Mouse (Mus musculus): ENCODE data around the gene C730034F03Rik. TPM values are rescaled to one million over a fixed set of nuclear protein-coding genes. Genes with fewer than 3 reads are reported as not detected.
"Not testable (repeated sequence)": the region's sequence is repeated elsewhere in the genome, so short reads cannot be mapped to it uniquely, and the experiment has no call there.

The C730034F03Rik gene
- polyA plus RNA-seq, 1 experiment from 2014 or later: 2.7 TPM

- H3K27me3 ChIP-seq (ENCODE audit: insufficient read depth, poor library complexity, severe bottlenecking): no peaks in the 10 kb centered on the region
- peaks cover 86% of the 10 kb centered on the region for H3K36me3 ChIP-seq
- no peak overlapping the region for H3K4me3 ChIP-seq
- WGBS: 88% methylated on average over 9 of the region's 9 CpGs
- H3K27ac ChIP-seq: no peak overlapping the region
- peaks cover 39% of the 10 kb centered on the region for H3K4me1 ChIP-seq
- no peak for DNase-seq (ENCODE audit: low spot score)
- H3K9me3 ChIP-seq: no peaks in the 10 kb centered on the region
Measured at GRCm38 (mm10) chr15:89421938-89422337, 7.5 kb upstream of the C730034F03Rik start.

GRCm38 (mm10) chr15:89424621-89425020, 4.8 kb upstream of the C730034F03Rik start:
- Histone ChIP-seq H3K9me3 (no peaks in the 10 kb centered on the region), H3K27me3 (ENCODE audit: insufficient read depth, poor library complexity, severe bottlenecking) (no peaks in the 10 kb centered on the region), H3K27ac (peak overlapping the region; percentile 94), H3K4me3 (peak overlapping the region; percentile 63), H3K4me1 (peaks cover 50% of the 10 kb centered on the region), H3K36me3 (peaks cover 72% of the 10 kb centered on the region)
- DNase-seq (ENCODE audit: low spot score): no peak
- 79% methylated on average over 8 of the region's 8 CpGs for WGBS

DNA sequence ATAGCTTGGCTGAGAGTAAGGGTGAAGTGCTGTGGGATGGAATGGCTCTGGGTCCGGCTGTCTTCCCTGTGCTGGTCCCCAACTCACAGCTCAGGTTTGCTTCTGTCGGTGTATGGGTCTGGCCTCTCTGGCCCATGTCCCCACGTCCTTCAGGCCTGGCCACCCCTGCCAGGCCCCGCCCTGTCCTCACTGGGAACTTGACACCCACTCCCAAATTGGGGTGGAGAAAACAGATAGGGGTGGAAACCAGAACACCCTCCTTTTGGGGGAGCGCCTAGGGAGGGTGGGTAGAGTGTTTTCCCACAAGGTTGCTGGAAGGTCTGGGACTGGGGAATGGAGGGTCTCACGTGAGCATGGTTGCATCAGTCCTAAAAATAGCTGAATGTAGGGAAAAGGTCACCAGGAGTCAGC, 3.7 kb upstream of the C730034F03Rik start, which contains the start of gene Cpt1b:
Gene Cpt1b, minus strand, starts transcription at position 153 of the 411 bp plus-strand sequence.
- Histone ChIP-seq H3K4me3 (peak within 1 kb of the TSS; percentile 63), H3K4me1 (peaks cover 50% of the 10 kb centered on the region), H3K27me3 (ENCODE audit: insufficient read depth, poor library complexity, severe bottlenecking) (no peaks in the 10 kb centered on the region), H3K9me3 (no peaks in the 10 kb centered on the region), H3K27ac (peak within 1 kb of the TSS; percentile 94), H3K36me3 (peaks cover 62% of the 10 kb centered on the region)
- peak; percentile 92 for DNase-seq (ENCODE audit: low spot score)
- WGBS: 13% methylated on average over 6 of the region's 6 CpGs

DNA sequence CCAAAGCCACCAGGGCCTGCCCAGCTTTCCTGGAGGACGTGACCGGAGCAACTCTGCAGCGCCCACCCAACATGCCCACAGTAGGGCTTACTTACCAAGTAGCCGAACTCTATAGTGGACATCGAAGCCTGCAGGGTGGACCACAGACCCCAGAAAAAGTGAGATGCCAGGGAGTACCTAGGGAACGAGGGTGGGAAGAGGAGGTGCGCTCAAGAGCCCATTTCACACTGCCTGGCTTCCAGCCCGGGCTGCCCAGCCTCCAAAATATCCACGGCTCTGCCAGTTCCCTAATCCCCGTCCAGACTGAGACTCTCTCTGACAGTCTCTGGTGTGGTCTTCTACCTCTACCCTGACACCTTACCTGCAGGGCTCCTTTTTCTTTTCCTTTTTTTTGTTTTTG, 2.7 kb upstream of the C730034F03Rik start:
- Histone ChIP-seq H3K4me3 (no peak overlapping the region), H3K9me3 (no peaks in the 10 kb centered on the region), H3K27me3 (ENCODE audit: insufficient read depth, poor library complexity, severe bottlenecking) (no peaks in the 10 kb centered on the region), H3K27ac (peak overlapping the region; percentile 94), H3K36me3 (peaks cover 54% of the 10 kb centered on the region), H3K4me1 (peaks cover 50% of the 10 kb centered on the region)
- WGBS: 86% methylated on average over 10 of the region's 10 CpGs
- DNase-seq (ENCODE audit: low spot score): no peak

- peaks cover 38% of the 10 kb centered on the region for H3K36me3 ChIP-seq
- H3K27ac ChIP-seq: peak overlapping the region; percentile 95; the same call in 1 of the 2 replicates
- H3K4me1 ChIP-seq: peaks cover 48% of the 10 kb centered on the region
- 75% methylated on average over 19 of the region's 19 CpGs for WGBS
- no peaks in the 10 kb centered on the region for H3K27me3 ChIP-seq (ENCODE audit: insufficient read depth, poor library complexity, severe bottlenecking)
- DNase-seq (ENCODE audit: low spot score): peak; percentile 68
- H3K9me3 ChIP-seq: no peaks in the 10 kb centered on the region
- peak overlapping the region; percentile 82 for H3K4me3 ChIP-seq
Measured at GRCm38 (mm10) chr15:89428136-89428790, 1.1 kb upstream of the C730034F03Rik start.

DNA sequence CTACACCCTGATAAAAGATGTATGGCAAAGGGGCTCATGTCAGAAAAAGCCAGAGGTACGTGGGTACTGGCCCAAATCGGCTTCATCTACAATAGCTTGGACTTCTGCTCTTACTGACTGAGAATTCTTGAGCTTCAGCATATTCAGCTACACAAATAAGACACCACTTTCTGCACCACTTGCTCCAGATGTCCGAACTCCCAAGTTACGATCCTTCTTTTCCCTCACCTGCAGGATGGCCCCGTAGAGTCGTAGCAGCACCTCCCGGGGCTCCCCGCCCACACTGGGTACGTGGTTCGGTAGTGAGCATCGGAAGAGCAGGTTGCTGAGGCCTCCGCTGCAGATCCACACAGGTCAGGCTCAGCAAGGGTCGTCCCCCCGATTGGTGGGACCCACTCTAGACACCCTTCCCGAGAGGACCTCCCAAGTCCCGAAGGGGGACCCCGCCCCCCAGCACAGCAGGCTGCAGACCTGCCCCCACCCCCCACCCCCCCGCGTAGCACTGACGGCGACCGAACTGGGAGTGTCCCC, 503 bp upstream of the C730034F03Rik start:
- DNase-seq (ENCODE audit: low spot score): peak; percentile 80
- H3K4me3 ChIP-seq: peak overlapping the region; percentile 82
- WGBS: 5% methylated on average over 22 of the region's 22 CpGs
- no peaks in the 10 kb centered on the region for H3K9me3 ChIP-seq
- H3K27me3 ChIP-seq (ENCODE audit: insufficient read depth, poor library complexity, severe bottlenecking): no peaks in the 10 kb centered on the region
- H3K36me3 ChIP-seq: peaks cover 32% of the 10 kb centered on the region
- peaks cover 42% of the 10 kb centered on the region for H3K4me1 ChIP-seq
- peak overlapping the region; percentile 95 for H3K27ac ChIP-seq

GRCm38 (mm10) chr15:89430341-89430740, 952 bp downstream of the C730034F03Rik start:
- H3K27ac ChIP-seq: peak overlapping the region; percentile 95
- H3K4me3 ChIP-seq: peak overlapping the region; percentile 82
- WGBS: 40% methylated on average over 6 of the region's 6 CpGs
- no peaks in the 10 kb centered on the region for H3K9me3 ChIP-seq
- peak; percentile 68 for DNase-seq (ENCODE audit: low spot score)
- H3K36me3 ChIP-seq: peaks cover 23% of the 10 kb centered on the region
- peaks cover 27% of the 10 kb centered on the region for H3K4me1 ChIP-seq
- no peaks in the 10 kb centered on the region for H3K27me3 ChIP-seq (ENCODE audit: insufficient read depth, poor library complexity, severe bottlenecking)

GRCm38 (mm10) chr15:89430771-89431170, 1.4 kb downstream of the C730034F03Rik start:
- not testable (repeated sequence) for H3K9me3 ChIP-seq; H3K27ac ChIP-seq; H3K27me3 ChIP-seq (ENCODE audit: insufficient read depth, poor library complexity, severe bottlenecking)
- peak; percentile 45 for DNase-seq (ENCODE audit: low spot score)
- Histone ChIP-seq H3K4me3 (peak overlapping the region; percentile 82; the same call in 1 of the 2 replicates), H3K36me3 (peaks cover 23% of the 10 kb centered on the region), H3K4me1 (peaks cover 23% of the 10 kb centered on the region)
- 81% methylated on average over 9 of the region's 9 CpGs for WGBS

DNA sequence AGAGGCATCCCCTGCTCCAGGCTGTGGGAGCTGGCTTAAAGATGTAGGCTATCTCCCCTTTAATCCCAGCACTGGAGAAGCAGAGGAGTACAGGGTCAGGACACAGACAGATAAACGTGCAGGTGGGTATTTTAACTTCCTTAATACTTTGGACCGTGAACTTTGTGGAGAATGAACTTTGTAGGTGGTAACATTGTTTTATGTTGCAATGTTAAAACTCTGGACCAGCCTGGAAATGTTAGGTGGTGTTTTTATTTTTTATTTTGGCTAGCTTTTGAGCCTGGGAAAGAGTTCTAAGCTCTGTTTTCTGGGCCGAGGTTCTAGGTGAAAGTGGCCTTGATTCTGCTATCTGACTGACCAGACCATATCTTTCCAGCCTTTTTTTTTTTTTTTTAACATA, 1.9 kb downstream of the C730034F03Rik start:
- H3K27me3 ChIP-seq (ENCODE audit: insufficient read depth, poor library complexity, severe bottlenecking): no peaks in the 10 kb centered on the region
- peaks cover 18% of the 10 kb centered on the region for H3K4me1 ChIP-seq
- H3K9me3 ChIP-seq: no peaks in the 10 kb centered on the region
- WGBS: 74% methylated on average over 3 of the region's 3 CpGs
- H3K27ac ChIP-seq: no peak overlapping the region
- H3K36me3 ChIP-seq: peaks cover 20% of the 10 kb centered on the region
- DNase-seq (ENCODE audit: low spot score): peak; percentile 66
- no peak overlapping the region for H3K4me3 ChIP-seq

DNA sequence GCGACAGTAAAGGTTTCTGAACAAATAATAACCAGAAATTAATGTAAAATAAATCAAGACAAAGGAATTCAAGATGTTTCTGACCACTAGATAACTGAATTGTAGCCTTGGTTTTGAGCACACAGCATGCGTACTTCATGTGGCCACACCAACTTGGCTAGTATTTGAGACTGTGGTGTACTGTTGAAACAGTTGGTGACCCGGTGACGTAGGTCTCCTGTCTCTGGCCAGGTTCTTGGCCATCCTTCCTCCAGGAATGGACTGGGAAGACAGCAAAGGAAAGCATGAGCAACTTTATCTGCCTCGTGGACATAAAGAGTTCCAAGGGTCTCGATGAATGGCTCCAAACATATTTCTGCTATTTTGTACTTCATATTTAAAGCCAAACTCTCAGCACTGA, 2.4 kb downstream of the C730034F03Rik start:
- peaks cover 15% of the 10 kb centered on the region for H3K36me3 ChIP-seq
- 89% methylated on average over 6 of the region's 6 CpGs for whole genome bisulfite sequencing
- H3K27me3 ChIP-seq (ENCODE audit: insufficient read depth, poor library complexity, severe bottlenecking): no peaks in the 10 kb centered on the region
- peak; percentile 45 for DNase-seq (ENCODE audit: low spot score)
- H3K4me1 ChIP-seq: peaks cover 13% of the 10 kb centered on the region
- H3K9me3 ChIP-seq: no peaks in the 10 kb centered on the region
- no peak overlapping the region for H3K27ac ChIP-seq
- H3K4me3 ChIP-seq: no peak overlapping the region

- H3K9me3 ChIP-seq: no peaks in the 10 kb centered on the region
- H3K4me3 ChIP-seq: no peak overlapping the region
- H3K36me3 ChIP-seq: peaks cover 4% of the 10 kb centered on the region
- H3K27ac ChIP-seq: no peak overlapping the region
- H3K4me1 ChIP-seq: peaks cover 10% of the 10 kb centered on the region
- no peaks in the 10 kb centered on the region for H3K27me3 ChIP-seq (ENCODE audit: insufficient read depth, poor library complexity, severe bottlenecking)
- WGBS: 84% methylated on average over 4 of the region's 4 CpGs
- peak; percentile 48 for DNase-seq (ENCODE audit: low spot score)
Measured at GRCm38 (mm10) chr15:89432946-89433345, 3.6 kb downstream of the C730034F03Rik start.

- no peaks in the 10 kb centered on the region for H3K27me3 ChIP-seq (ENCODE audit: insufficient read depth, poor library complexity, severe bottlenecking)
- no peaks in the 10 kb centered on the region for H3K36me3 ChIP-seq
- 71% methylated on average over 3 of the region's 3 CpGs for WGBS
- H3K27ac ChIP-seq: no peak overlapping the region
- no peak overlapping the region for H3K4me3 ChIP-seq
- H3K4me1 ChIP-seq: no peaks in the 10 kb centered on the region
- DNase-seq (ENCODE audit: low spot score): no peak
- no peaks in the 10 kb centered on the region for H3K9me3 ChIP-seq
Measured at GRCm38 (mm10) chr15:89434136-89434535, 4.7 kb downstream of the C730034F03Rik start.

DNA sequence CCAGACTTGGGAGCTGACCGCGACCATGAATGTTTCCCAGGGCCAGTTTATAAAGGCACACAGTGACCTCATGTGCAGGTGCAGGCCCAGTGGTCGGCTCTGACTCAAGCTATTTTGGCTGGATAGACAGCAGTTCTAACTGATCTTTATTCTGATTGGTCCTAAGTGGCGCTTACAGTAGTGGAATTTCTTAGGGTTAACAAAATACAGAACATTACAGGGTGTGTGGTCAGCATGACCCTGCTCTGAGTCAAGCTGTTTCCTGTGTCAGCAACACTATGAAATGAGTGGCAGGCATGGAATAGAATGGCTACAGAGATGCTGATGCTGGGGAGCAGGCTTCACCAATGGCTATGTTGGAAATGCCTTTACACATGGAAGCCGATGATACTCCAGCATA, 6.5 kb downstream of the C730034F03Rik start:
- H3K9me3 ChIP-seq: no peaks in the 10 kb centered on the region
- no peak overlapping the region for H3K4me3 ChIP-seq
- H3K27me3 ChIP-seq (ENCODE audit: insufficient read depth, poor library complexity, severe bottlenecking): no peaks in the 10 kb centered on the region
- 78% methylated on average over 5 of the region's 5 CpGs for WGBS
- DNase-seq (ENCODE audit: low spot score): no peak
- no peaks in the 10 kb centered on the region for H3K36me3 ChIP-seq
- no peaks in the 10 kb centered on the region for H3K4me1 ChIP-seq
- no peak overlapping the region for H3K27ac ChIP-seq
